Mouse (Mus musculus) heart, embryonic 11.5 days (tissue): Measurements from ENCODE around the gene Elmsan1. TPM values are rescaled to one million over a fixed set of nuclear protein-coding genes. Genes with fewer than 3 reads are reported as not detected.
"Not testable (repeated sequence)": the region's sequence is repeated elsewhere in the genome, so short reads cannot be mapped to it uniquely, and the experiment has no call there.

Source experiments
- ATAC-seq: fragments of 200-750 bp; cut with Nextera tagmentation; replicated peaks from 2 replicates; pipeline ENCODE4 v1.8.0; 2017; ENCODE audit warnings: moderate library complexity; ENCODE audit not compliant: insufficient number of reproducible peaks, low FRiP score, low TSS enrichment
- H3K27ac ChIP-seq: fragments of 300-500 bp; sonication (generic); 2 replicates; pipeline ENCODE4 v1.5.1; 2014; ENCODE audit warnings: mild to moderate bottlenecking, low read depth, low read length
- H3K27me3 ChIP-seq: fragments of 300-500 bp; sonication (generic); 2 replicates; pipeline ENCODE4 v1.6.1; 2014; ENCODE audit warnings: mild to moderate bottlenecking, low read length, mixed read lengths; ENCODE audit not compliant: control insufficient read depth, insufficient read depth
- H3K36me3 ChIP-seq: fragments of 300-500 bp; sonication (generic); 2 replicates; pipeline ENCODE4 v1.6.1; 2014; ENCODE audit warnings: mild to moderate bottlenecking, low read length, moderate library complexity, mixed read lengths; ENCODE audit not compliant: control insufficient read depth, insufficient read depth
- H3K4me1 ChIP-seq: fragments of 300-500 bp; sonication (generic); 2 replicates; pipeline ENCODE4 v1.6.1; 2014; ENCODE audit warnings: low read length; ENCODE audit not compliant: control insufficient read depth, insufficient read depth
- H3K4me2 ChIP-seq: fragments of 300-500 bp; sonication (generic); 2 replicates; pipeline ENCODE4 v1.6.1; 2014; ENCODE audit warnings: mild to moderate bottlenecking, moderate library complexity
- H3K4me3 ChIP-seq: fragments of 300-500 bp; sonication (generic); 2 replicates; pipeline ENCODE4 v1.5.1; 2014; ENCODE audit warnings: low read depth, low read length
- H3K9ac ChIP-seq: fragments of 300-500 bp; sonication (generic); 2 replicates; pipeline ENCODE4 v1.6.1; 2014; ENCODE audit warnings: mild to moderate bottlenecking, low read depth, low read length, moderate library complexity
- H3K9me3 ChIP-seq: fragments of 300-500 bp; sonication (generic); replicated peaks from 2 replicates; pipeline ENCODE4 v1.6.1; 2016; ENCODE audit warnings: low read length; ENCODE audit not compliant: control insufficient read depth
- WGBS: fragments of 180-500 bp; shearing (Covaris S2); extraction: QIAGEN DNeasy Blood & Tissue Kit; methylation state at CpG from one replicate; pipeline ENCODE4 v1.1.7; 2014; ENCODE audit not compliant: insufficient replicate concordance; 5-methylcytosine and 5-hydroxymethylcytosine counted together
- polyA plus RNA-seq: library from polyadenylated mRNA; unstranded; fragments of >200 nt; fragmentation: Nextera tagmentation; extraction: Ambion mirVana; gene quantifications from 2 replicates; pipeline ENCODE4 v1.2.1, GENCODE M21; 2014

The Elmsan1 gene
- polyA plus RNA-seq, 1 experiment from 2014 or later: 7.1 TPM

- not testable (repeated sequence) for H3K27ac ChIP-seq, H3K4me1 ChIP-seq, H3K27me3 ChIP-seq, H3K4me3 ChIP-seq, H3K9me3 ChIP-seq, ATAC-seq, H3K36me3 ChIP-seq, H3K4me2 ChIP-seq, H3K9ac ChIP-seq
- WGBS: 78% methylated on average over 5 of the region's 5 CpGs
Measured at GRCm38 (mm10) chr12:84237036-84237435, 18.4 kb upstream of the Elmsan1 start.

- H3K4me3 ChIP-seq: no peak overlapping the region
- no peak overlapping the region for H3K4me2 ChIP-seq
- no peaks in the 10 kb centered on the region for H3K9me3 ChIP-seq
- no peaks in the 10 kb centered on the region for H3K36me3 ChIP-seq
- H3K27ac ChIP-seq: no peak overlapping the region
- H3K9ac ChIP-seq: no peak overlapping the region
- H3K27me3 ChIP-seq: no peaks in the 10 kb centered on the region
- no peak for ATAC-seq
- WGBS: 80% methylated on average over 10 of the region's 10 CpGs
- 0 out of 2 replicates have a peak, but pooled peaks cover 2% of the 10 kb centered on the region for H3K4me1 ChIP-seq
Measured at GRCm38 (mm10) chr12:84235981-84236752, 17.5 kb upstream of the Elmsan1 start.

- Histone ChIP-seq H3K9me3 (no peaks in the 10 kb centered on the region), H3K4me3 (no peak overlapping the region), H3K27me3 (no peaks in the 10 kb centered on the region), H3K36me3 (no peaks in the 10 kb centered on the region), H3K4me1 (0 out of 2 replicates have a peak, but pooled peaks cover 2% of the 10 kb centered on the region), H3K27ac (no peak overlapping the region), H3K4me2 (no peak overlapping the region), H3K9ac (no peak overlapping the region)
- ATAC-seq: no peak
- WGBS: 90% methylated on average over 6 of the region's 6 CpGs
Measured at GRCm38 (mm10) chr12:84235577-84235976, 16.9 kb upstream of the Elmsan1 start.

GRCm38 (mm10) chr12:84233488-84234100 lies 14.9 kb upstream of the Elmsan1 start:
- Histone ChIP-seq H3K4me3 (no peak overlapping the region), H3K36me3 (no peaks in the 10 kb centered on the region), H3K27ac (no peak overlapping the region), H3K9ac (no peak overlapping the region), H3K9me3 (no peaks in the 10 kb centered on the region), H3K4me1 (no peaks in the 10 kb centered on the region), H3K27me3 (no peaks in the 10 kb centered on the region), H3K4me2 (no peak overlapping the region)
- ATAC-seq: no peak
- 70% methylated on average over 8 of the region's 8 CpGs for WGBS

- no peaks in the 10 kb centered on the region for H3K36me3 ChIP-seq
- no peak overlapping the region for H3K4me2 ChIP-seq
- H3K27ac ChIP-seq: no peak overlapping the region
- H3K4me3 ChIP-seq: no peak overlapping the region
- H3K9me3 ChIP-seq: no peaks in the 10 kb centered on the region
- WGBS: 73% methylated on average over 9 of the region's 9 CpGs
- H3K27me3 ChIP-seq: no peaks in the 10 kb centered on the region
- no peaks in the 10 kb centered on the region for H3K4me1 ChIP-seq
- no peak for ATAC-seq
- no peak overlapping the region for H3K9ac ChIP-seq
Measured at GRCm38 (mm10) chr12:84226117-84226840, 7.6 kb upstream of the Elmsan1 start.

- no peaks in the 10 kb centered on the region for H3K36me3 ChIP-seq
- no peaks in the 10 kb centered on the region for H3K27me3 ChIP-seq
- no peak for ATAC-seq
- no peaks in the 10 kb centered on the region; the same call in 1 of the 2 replicates for H3K4me1 ChIP-seq
- H3K9me3 ChIP-seq: no peaks in the 10 kb centered on the region
- peak overlapping the region; percentile 22 for H3K4me3 ChIP-seq
- H3K9ac ChIP-seq: peak overlapping the region; percentile 4
- 2% methylated on average over 17 of the region's 17 CpGs for WGBS
- H3K27ac ChIP-seq: no peak overlapping the region
- peak overlapping the region; percentile 53 for H3K4me2 ChIP-seq
Measured at GRCm38 (mm10) chr12:84222405-84222961, 3.8 kb upstream of the Elmsan1 start.

GRCm38 (mm10) chr12:84220951-84221891 lies 2.5 kb upstream of the Elmsan1 start:
- Histone ChIP-seq H3K9ac (no peak overlapping the region), H3K4me1 (peaks cover 2% of the 10 kb centered on the region), H3K36me3 (no peaks in the 10 kb centered on the region), H3K4me3 (no peak overlapping the region), H3K27me3 (no peaks in the 10 kb centered on the region), H3K9me3 (no peaks in the 10 kb centered on the region), H3K4me2 (no peak overlapping the region), H3K27ac (no peak overlapping the region)
- ATAC-seq: no peak
- 76% methylated on average over 14 of the region's 14 CpGs for WGBS

GRCm38 (mm10) chr12:84220515-84220914 lies 1.8 kb upstream of the Elmsan1 start:
- Histone ChIP-seq H3K27me3 (no peaks in the 10 kb centered on the region), H3K36me3 (no peaks in the 10 kb centered on the region), H3K4me1 (peaks cover 9% of the 10 kb centered on the region), H3K9me3 (no peaks in the 10 kb centered on the region), H3K9ac (no peak overlapping the region), H3K4me3 (no peak overlapping the region), H3K4me2 (no peak overlapping the region), H3K27ac (no peak overlapping the region)
- ATAC-seq: no peak
- WGBS: 60% methylated on average over 4 of the region's 4 CpGs
